Mouse (Mus musculus): Measurements from ENCODE around the gene Garnl3. TPM values are rescaled to one million over a fixed set of nuclear protein-coding genes. Genes with fewer than 3 reads are reported as not detected.
"Not testable (repeated sequence)": the region's sequence is repeated elsewhere in the genome, so short reads cannot be mapped to it uniquely, and the experiment has no call there.

Garnl3 gene
- polyA plus RNA-seq, 1 experiment from 2014 or later = 10.7 TPM

- Histone ChIP-seq H3K36me3 (no peaks in the 10 kb centered on the region), H3K4me1 (peaks cover 20% of the 10 kb centered on the region), H3K27me3 (peaks cover 16% of the 10 kb centered on the region), H3K9me3 (replicated peaks) (no peaks in the 10 kb centered on the region), H3K4me2 (replicated peaks) (peak overlapping the region; percentile 100), H3K4me3 (replicated peaks) (peak overlapping the region; percentile 73), H3K27ac (replicated peaks) (no peak overlapping the region), H3K9ac (peak overlapping the region; percentile 70; the same call in 1 of the 2 replicates)
- no peak for ATAC-seq (ENCODE audit: insufficient number of reproducible peaks, low FRiP score, low TSS enrichment, low read depth)
- WGBS = 2% methylated on average over 10 of the region's 10 CpGs
Observed at GRCm38 (mm10) chr2:33129696-33130095, 1.8 kb downstream of the Garnl3 start.

- WGBS = 72% methylated on average over 2 of the region's 2 CpGs
- ATAC-seq (ENCODE audit: insufficient number of reproducible peaks, low FRiP score, low TSS enrichment, low read depth) = no peak
- Histone ChIP-seq H3K4me2 (replicated peaks) (no peak overlapping the region), H3K9ac (no peak overlapping the region), H3K27me3 (peaks cover 16% of the 10 kb centered on the region), H3K36me3 (no peaks in the 10 kb centered on the region), H3K27ac (replicated peaks) (no peak overlapping the region), H3K9me3 (replicated peaks) (no peaks in the 10 kb centered on the region), H3K4me3 (replicated peaks) (no peak overlapping the region), H3K4me1 (peaks cover 20% of the 10 kb centered on the region)
Observed at GRCm38 (mm10) chr2:33129005-33129404, 2.4 kb downstream of the Garnl3 start.

- Histone ChIP-seq H3K36me3 (no peaks in the 10 kb centered on the region), H3K9ac (no peak overlapping the region), H3K4me3 (replicated peaks) (no peak overlapping the region), H3K4me1 (peaks cover 20% of the 10 kb centered on the region), H3K27ac (replicated peaks) (no peak overlapping the region), H3K27me3 (peaks cover 6% of the 10 kb centered on the region), H3K9me3 (replicated peaks) (no peaks in the 10 kb centered on the region), H3K4me2 (replicated peaks) (no peak overlapping the region)
- WGBS = 82% methylated on average over 2 of the region's 2 CpGs
- ATAC-seq (ENCODE audit: insufficient number of reproducible peaks, low FRiP score, low TSS enrichment, low read depth) = no peak
Observed at GRCm38 (mm10) chr2:33127271-33127670, 4.2 kb downstream of the Garnl3 start.

- Histone ChIP-seq H3K4me1 (no peaks in the 10 kb centered on the region), H3K27me3 (no peaks in the 10 kb centered on the region), H3K9me3 (replicated peaks) (no peaks in the 10 kb centered on the region), H3K9ac (no peak overlapping the region), H3K4me3 (replicated peaks) (no peak overlapping the region), H3K36me3 (no peaks in the 10 kb centered on the region), H3K4me2 (replicated peaks) (no peak overlapping the region), H3K27ac (replicated peaks) (no peak overlapping the region; the same call in 1 of the 2 replicates)
- ATAC-seq (ENCODE audit: insufficient number of reproducible peaks, low FRiP score, low TSS enrichment, low read depth) = no peak
- 53% methylated on average over 6 of the region's 6 CpGs for whole genome bisulfite sequencing
Observed at GRCm38 (mm10) chr2:33122856-33123255, 8.6 kb downstream of the Garnl3 start.

- H3K9ac ChIP-seq = no peak overlapping the region
- no peaks in the 10 kb centered on the region for H3K9me3 ChIP-seq (replicated peaks)
- no peaks in the 10 kb centered on the region for H3K27me3 ChIP-seq
- no peak for ATAC-seq (ENCODE audit: insufficient number of reproducible peaks, low FRiP score, low TSS enrichment, low read depth)
- no peaks in the 10 kb centered on the region for H3K4me1 ChIP-seq
- H3K4me2 ChIP-seq (replicated peaks) = no peak overlapping the region
- WGBS = 82% methylated on average over 8 of the region's 8 CpGs
- no peak overlapping the region for H3K4me3 ChIP-seq (replicated peaks)
- H3K36me3 ChIP-seq = peaks cover 3% of the 10 kb centered on the region; the same call in 1 of the 2 replicates
- H3K27ac ChIP-seq (replicated peaks) = no peak overlapping the region
Observed at GRCm38 (mm10) chr2:33100536-33100935, 30.9 kb downstream of the Garnl3 start.

GRCm38 (mm10) chr2:33097326-33097725 lies 34.1 kb downstream of the Garnl3 start:
- H3K27ac ChIP-seq (replicated peaks); H3K27me3 ChIP-seq; H3K9ac ChIP-seq; H3K4me2 ChIP-seq (replicated peaks); H3K4me3 ChIP-seq (replicated peaks); H3K9me3 ChIP-seq (replicated peaks); ATAC-seq (ENCODE audit: insufficient number of reproducible peaks, low FRiP score, low TSS enrichment, low read depth); H3K36me3 ChIP-seq; H3K4me1 ChIP-seq: not testable (repeated sequence)
- WGBS = 87% methylated on average over 12 of the region's 12 CpGs

GRCm38 (mm10) chr2:33095221-33095671 lies 36.2 kb downstream of the Garnl3 start:
- 49% methylated on average over 10 of the region's 10 CpGs for WGBS
- Histone ChIP-seq H3K36me3 (no peaks in the 10 kb centered on the region), H3K9ac (no peak overlapping the region), H3K4me2 (replicated peaks) (no peak overlapping the region), H3K27me3 (no peaks in the 10 kb centered on the region), H3K4me1 (no peaks in the 10 kb centered on the region), H3K27ac (replicated peaks) (no peak overlapping the region), H3K4me3 (replicated peaks) (no peak overlapping the region), H3K9me3 (replicated peaks) (no peaks in the 10 kb centered on the region)
- ATAC-seq (ENCODE audit: insufficient number of reproducible peaks, low FRiP score, low TSS enrichment, low read depth) = no peak

GRCm38 (mm10) chr2:33090620-33091520 lies 40.6 kb downstream of the Garnl3 start:
- Histone ChIP-seq H3K9me3 (replicated peaks) (no peaks in the 10 kb centered on the region), H3K9ac (no peak overlapping the region), H3K27me3 (no peaks in the 10 kb centered on the region), H3K4me3 (replicated peaks) (no peak overlapping the region), H3K4me1 (no peaks in the 10 kb centered on the region), H3K36me3 (no peaks in the 10 kb centered on the region), H3K4me2 (replicated peaks) (no peak overlapping the region), H3K27ac (replicated peaks) (no peak overlapping the region)
- ATAC-seq (ENCODE audit: insufficient number of reproducible peaks, low FRiP score, low TSS enrichment, low read depth) = no peak
- WGBS = 84% methylated on average over 8 of the region's 8 CpGs

- H3K4me1 ChIP-seq; H3K27me3 ChIP-seq; H3K4me2 ChIP-seq (replicated peaks); H3K9me3 ChIP-seq (replicated peaks); ATAC-seq (ENCODE audit: insufficient number of reproducible peaks, low FRiP score, low TSS enrichment, low read depth); H3K36me3 ChIP-seq; H3K4me3 ChIP-seq (replicated peaks); H3K9ac ChIP-seq; H3K27ac ChIP-seq (replicated peaks): not testable (repeated sequence)
- WGBS = 58% methylated on average over 1 of the region's 1 CpGs
Observed at GRCm38 (mm10) chr2:33090033-33090400, 41.4 kb downstream of the Garnl3 start.

- Histone ChIP-seq H3K4me2 (replicated peaks) (no peak overlapping the region), H3K9me3 (replicated peaks) (no peaks in the 10 kb centered on the region), H3K27me3 (no peaks in the 10 kb centered on the region), H3K4me1 (no peaks in the 10 kb centered on the region), H3K36me3 (no peaks in the 10 kb centered on the region), H3K9ac (no peak overlapping the region), H3K27ac (replicated peaks) (no peak overlapping the region), H3K4me3 (replicated peaks) (no peak overlapping the region)
- WGBS = 79% methylated on average over 5 of the region's 5 CpGs
- no peak for ATAC-seq (ENCODE audit: insufficient number of reproducible peaks, low FRiP score, low TSS enrichment, low read depth)
Observed at GRCm38 (mm10) chr2:33089356-33090032, 42.0 kb downstream of the Garnl3 start.

- Histone ChIP-seq H3K4me1 (no peaks in the 10 kb centered on the region), H3K4me3 (replicated peaks) (no peak overlapping the region), H3K4me2 (replicated peaks) (no peak overlapping the region), H3K9ac (no peak overlapping the region), H3K27me3 (no peaks in the 10 kb centered on the region), H3K9me3 (replicated peaks) (no peaks in the 10 kb centered on the region), H3K27ac (replicated peaks) (no peak overlapping the region), H3K36me3 (no peaks in the 10 kb centered on the region)
- WGBS = 66% methylated on average over 7 of the region's 7 CpGs
- ATAC-seq (ENCODE audit: insufficient number of reproducible peaks, low FRiP score, low TSS enrichment, low read depth) = no peak
Observed at GRCm38 (mm10) chr2:33086671-33087363, 44.6 kb downstream of the Garnl3 start.
